Mouse (Mus musculus) lung, adult 2 months (tissue): ENCODE results near the gene Cstb.

Experiments
- CTCF ChIP-seq: fragments of 200-500 bp; IDR thresholded peaks from 2 replicates; pipeline ENCODE4 v1.5.1; 2011; ENCODE audit warnings: mild to moderate bottlenecking, low read length, control low read depth; ENCODE audit not compliant: insufficient read depth
- POLR2A ChIP-seq: fragments of 200-500 bp; IDR thresholded peaks from 2 replicates; pipeline ENCODE4 v1.6.1; 2011; ENCODE audit warnings: low read depth, mild to moderate bottlenecking, control low read depth, low read length, borderline replicate concordance; ENCODE audit errors: extremely low read depth

GRCm38 (mm10) chr10:78417888-78418287, 7.6 kb upstream of the Cstb start:
- no peak for TF ChIP-seq POLR2A
- no peak for TF ChIP-seq CTCF
